Mouse (Mus musculus) cortical plate, adult 2 months (tissue): ENCODE data around the gene Hectd2. TPM values are rescaled to one million over a fixed set of nuclear protein-coding genes. Genes with fewer than 3 reads are reported as not detected.

ENCODE experiments used
- H3K27ac ChIP-seq: fragments of 200-500 bp; 2 replicates; pipeline ENCODE4 v1.5.1; 2012; ENCODE audit warnings: low read length, control low read depth, inconsistent platforms; ENCODE audit not compliant: insufficient read depth
- H3K4me1 ChIP-seq: fragments of 200-500 bp; 2 replicates; pipeline ENCODE4 v1.6.1; 2011; ENCODE audit warnings: low read length; ENCODE audit not compliant: control insufficient read depth, insufficient read depth
- H3K4me3 ChIP-seq: fragments of 200-500 bp; 2 replicates; pipeline ENCODE4 v1.5.1; 2011; ENCODE audit warnings: mild to moderate bottlenecking, low read length, control low read depth; ENCODE audit not compliant: insufficient read depth
- CTCF ChIP-seq: fragments of 200-500 bp; IDR thresholded peaks from 2 replicates; pipeline ENCODE4 v1.5.1; 2011; ENCODE audit warnings: mild to moderate bottlenecking, control low read depth, low read length; ENCODE audit not compliant: insufficient read depth; ENCODE audit errors: extremely low read depth
- POLR2A ChIP-seq: fragments of 200-500 bp; IDR thresholded peaks from 2 replicates; pipeline ENCODE4 v1.6.1; 2011; ENCODE audit warnings: mild to moderate bottlenecking, low read length, control low read depth; ENCODE audit not compliant: insufficient read depth; ENCODE audit errors: extremely low read depth
- polyA plus RNA-seq: library from polyadenylated mRNA; depleted of rRNA; stranded (reverse); fragments of >200 nt; gene quantifications from 2 replicates; pipeline ENCODE4 v1.2.3, GENCODE M21; 2012

Hectd2 gene
- polyA plus RNA-seq, 1 experiment = 12.8 TPM

DNA sequence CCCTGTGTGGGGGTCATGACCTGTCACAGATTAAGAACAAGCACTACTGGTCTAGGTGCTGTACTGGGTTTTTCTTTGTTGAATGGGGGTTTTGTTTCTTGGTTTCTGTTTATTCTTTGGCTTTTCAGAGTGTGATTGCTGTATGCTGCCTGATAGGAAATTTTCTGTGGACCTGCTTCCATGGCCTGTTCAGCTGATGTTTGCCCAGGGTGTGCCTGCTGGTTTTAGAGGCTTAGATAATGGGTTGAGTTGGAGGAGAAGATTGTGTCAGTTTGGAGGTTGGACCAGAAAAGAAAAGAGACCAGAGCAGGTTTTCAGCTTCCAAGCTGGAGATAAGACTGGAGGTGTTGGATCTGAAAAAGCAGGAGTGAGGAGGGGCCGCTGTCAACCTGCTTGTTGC is 40.0 kb downstream of the Hectd2 start:
- no peak for TF ChIP-seq CTCF
- TF ChIP-seq POLR2A = no peak
- Histone ChIP-seq H3K27ac (no peak overlapping the region), H3K4me1 (no peaks in the 10 kb centered on the region), H3K4me3 (no peak overlapping the region)

- Histone ChIP-seq H3K27ac (no peak overlapping the region), H3K4me3 (no peak overlapping the region), H3K4me1 (no peaks in the 10 kb centered on the region)
- TF ChIP-seq CTCF = no peak
Observed at GRCm38 (mm10) chr19:36601869-36602268, 47.4 kb downstream of the Hectd2 start.

DNA sequence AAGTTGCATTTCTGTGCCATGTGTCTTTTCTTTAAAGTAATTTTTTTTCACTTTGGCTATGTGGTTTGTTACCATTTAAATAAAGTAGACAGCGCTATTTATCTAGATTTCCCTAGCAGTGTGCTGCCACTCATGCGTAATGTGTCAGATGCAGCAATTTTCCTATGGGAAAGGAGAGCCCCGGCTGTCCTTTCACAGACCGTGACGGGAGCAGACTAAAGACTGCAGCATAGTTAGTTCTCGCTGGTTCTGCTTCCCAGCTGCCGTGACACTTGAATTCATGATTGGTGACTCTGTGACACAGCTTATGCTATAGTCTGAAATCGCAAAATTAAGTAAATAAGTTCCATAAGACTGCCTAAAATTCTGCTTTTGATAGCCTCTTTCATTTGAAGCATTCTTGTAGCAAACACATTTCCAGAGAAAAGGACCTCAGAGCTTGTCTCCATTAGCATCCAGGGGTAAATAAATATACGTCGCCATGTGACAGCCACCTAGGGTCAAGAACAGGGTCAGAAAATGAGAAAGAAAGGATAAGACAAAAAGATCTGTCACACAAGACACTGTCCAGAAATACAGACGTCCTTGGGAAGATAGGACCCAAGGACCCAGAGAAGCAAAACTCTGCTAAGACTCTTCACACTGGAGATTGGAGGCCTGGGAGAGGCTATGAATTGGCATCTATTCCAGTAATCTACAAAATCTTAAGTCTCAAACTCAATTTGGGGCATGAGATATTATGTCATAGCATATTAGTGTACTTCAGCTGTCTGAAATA is 48.3 kb downstream of the Hectd2 start:
- TF ChIP-seq CTCF (no peak), POLR2A (no peak)
- no peak overlapping the region for H3K27ac ChIP-seq
- H3K4me1 ChIP-seq = no peaks in the 10 kb centered on the region

GRCm38 (mm10) chr19:36606270-36606669 is 51.8 kb downstream of the Hectd2 start:
- Histone ChIP-seq H3K4me3 (no peak overlapping the region), H3K4me1 (no peaks in the 10 kb centered on the region), H3K27ac (no peak overlapping the region)
- TF ChIP-seq CTCF (no peak), POLR2A (no peak)

More for the DNA sequence above, 48.3 kb downstream of the Hectd2 start:
- no peak overlapping the region for H3K4me3 ChIP-seq

DNA sequence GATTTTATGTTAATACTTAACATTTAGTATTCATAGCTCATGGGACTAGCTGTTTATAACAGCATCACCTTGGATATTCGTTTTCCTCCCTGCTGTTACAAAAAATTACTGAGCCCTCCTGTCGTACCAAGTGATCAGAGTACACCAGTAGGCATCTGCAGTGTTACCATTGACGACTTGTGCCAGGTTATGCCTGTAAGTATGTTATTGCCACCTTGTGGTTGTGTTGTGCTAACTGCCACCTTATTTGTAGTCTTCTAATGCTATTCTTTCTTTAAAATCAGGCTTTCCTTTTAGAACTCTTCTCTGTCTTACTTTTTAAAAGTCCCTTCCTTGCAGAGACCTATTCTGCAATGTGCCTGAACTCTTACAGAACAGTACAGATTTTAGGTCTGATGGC is 54.8 kb downstream of the Hectd2 start:
- H3K4me1 ChIP-seq = no peaks in the 10 kb centered on the region
- 0 out of 2 replicates have a peak, but pooled peaks have one; percentile 27 for TF ChIP-seq CTCF
- TF ChIP-seq POLR2A = no peak
- no peak overlapping the region for H3K4me3 ChIP-seq
- H3K27ac ChIP-seq = no peak overlapping the region

DNA sequence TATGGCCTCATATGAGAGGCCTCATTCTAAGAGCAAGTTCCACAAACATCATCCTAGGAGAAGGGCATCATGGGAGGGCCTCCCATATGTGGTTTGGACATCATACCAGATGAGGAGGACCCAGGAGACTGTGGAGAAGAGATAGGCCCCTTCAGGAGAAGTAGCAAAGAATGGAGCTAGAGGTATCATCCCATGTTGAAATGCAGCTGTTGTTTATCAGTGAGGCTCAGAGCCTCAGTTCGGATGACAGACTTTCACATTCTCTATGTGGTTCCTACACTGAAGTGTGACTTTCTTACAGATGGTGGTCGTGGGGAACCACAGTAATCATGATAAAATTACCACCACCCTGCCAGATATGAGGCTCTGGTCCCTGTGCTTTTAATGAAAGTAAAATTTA is 55.9 kb downstream of the Hectd2 start:
- Histone ChIP-seq H3K27ac (no peak overlapping the region), H3K4me1 (no peaks in the 10 kb centered on the region), H3K4me3 (no peak overlapping the region)
- TF ChIP-seq POLR2A (no peak), CTCF (no peak)

- H3K27ac ChIP-seq = no peak overlapping the region
- H3K4me1 ChIP-seq = no peaks in the 10 kb centered on the region
- TF ChIP-seq POLR2A (no peak), CTCF (no peak)
- H3K4me3 ChIP-seq = no peak overlapping the region
Observed at GRCm38 (mm10) chr19:36625906-36626305, 71.5 kb downstream of the Hectd2 start.

DNA sequence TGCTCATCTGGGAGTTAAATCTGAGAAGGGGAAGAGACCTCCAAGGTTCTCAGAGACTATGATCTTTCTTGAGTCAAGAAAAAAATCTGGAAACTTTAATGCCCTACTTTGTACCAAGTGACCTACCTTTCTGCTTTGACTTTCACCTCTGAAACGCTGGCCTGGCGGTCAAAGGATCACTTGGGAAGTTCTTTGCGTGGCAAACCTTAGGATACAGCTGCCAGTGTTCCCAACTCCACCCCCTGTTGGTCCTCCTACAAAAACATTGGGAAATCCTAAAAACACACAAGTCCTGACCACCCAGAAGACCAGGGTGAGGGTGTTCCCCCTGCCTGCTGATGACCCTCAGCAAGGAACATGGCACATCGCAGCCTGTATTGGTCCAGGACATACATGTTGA is 72.4 kb downstream of the Hectd2 start:
- H3K4me3 ChIP-seq = no peak overlapping the region
- TF ChIP-seq CTCF (no peak), POLR2A (no peak)
- H3K27ac ChIP-seq = no peak overlapping the region
- no peaks in the 10 kb centered on the region for H3K4me1 ChIP-seq

DNA sequence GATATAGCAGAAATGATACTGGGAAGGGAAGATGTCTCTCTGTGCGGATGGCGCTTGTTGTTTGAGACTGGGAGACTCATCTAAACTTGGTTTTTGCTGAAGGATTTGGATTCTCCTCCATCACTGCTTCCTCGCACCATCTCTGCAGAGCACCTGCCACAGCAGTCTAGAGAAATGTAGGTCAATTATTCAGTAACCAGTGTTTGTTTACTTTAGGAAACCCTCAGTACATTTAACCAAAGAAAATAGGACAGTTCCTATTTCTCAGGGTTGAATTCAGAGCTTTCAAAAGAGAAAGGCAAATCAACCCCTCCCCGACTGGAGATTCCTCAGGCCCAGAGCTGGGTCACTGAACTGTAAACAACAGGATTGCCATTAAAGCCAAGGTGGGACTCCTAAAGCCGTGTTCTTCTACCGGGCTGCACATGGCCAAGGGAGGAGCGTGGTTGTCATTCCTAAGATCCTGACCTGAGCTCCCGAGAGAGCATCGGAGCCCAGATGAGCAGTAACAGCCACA is 75.0 kb downstream of the Hectd2 start:
- no peak overlapping the region for H3K27ac ChIP-seq
- no peaks in the 10 kb centered on the region for H3K4me1 ChIP-seq
- no peak overlapping the region for H3K4me3 ChIP-seq
- TF ChIP-seq CTCF = no peak
- no peak for TF ChIP-seq POLR2A

DNA sequence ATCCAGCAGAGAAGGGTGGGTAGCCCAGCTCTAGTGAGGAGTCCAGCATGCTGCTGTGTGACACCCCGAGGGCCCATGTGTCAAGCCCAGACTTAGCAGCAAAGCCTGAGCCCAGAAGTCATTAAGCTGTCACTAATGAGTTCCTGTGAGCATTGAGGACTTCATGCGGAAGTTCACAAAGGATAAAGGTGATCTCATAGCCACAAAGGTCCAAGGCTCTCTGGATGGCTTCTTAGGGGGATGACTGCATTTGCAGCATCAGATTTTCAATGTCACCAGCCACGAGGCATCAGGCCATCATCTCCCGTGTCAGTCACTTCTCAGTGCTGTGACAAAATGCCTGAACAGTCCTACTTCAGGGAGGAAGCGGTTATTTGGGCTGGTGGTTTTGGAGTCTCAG is 75.9 kb downstream of the Hectd2 start:
- no peak for TF ChIP-seq CTCF
- no peak for TF ChIP-seq POLR2A
- no peak overlapping the region for H3K4me3 ChIP-seq
- no peak overlapping the region for H3K27ac ChIP-seq
- H3K4me1 ChIP-seq = no peaks in the 10 kb centered on the region
